Mouse (Mus musculus): Measurements from ENCODE around the gene Elovl6.

- no peak for TF ChIP-seq NANOG (IDR thresholded peaks at IDR 0.05; ENCODE audit: borderline replicate concordance, low read length)
- TF ChIP-seq CTCF (conservative IDR thresholded peaks at IDR 0.05; ENCODE audit: low read length): peak; percentile 88
These were observed 90.0 kb downstream of the Elovl6 start for GRCm38 (mm10) chr3:129622120-129622519.
